Mouse (Mus musculus): ENCODE results near the gene Gm17349.
"Not testable (repeated sequence)": the region's sequence is repeated elsewhere in the genome, so short reads cannot be mapped to it uniquely, and the experiment has no call there.

The Gm17349 gene

GRCm38 (mm10) chr15:99705440-99706048, at the start of gene Gm17349:
Gene Gm17349 (minus strand): TSS chr15:99705490.
- no peak for DNase-seq (ENCODE audit: low read depth, low spot score)

- DNase-seq (ENCODE audit: low read depth, low spot score): no peak
These were observed 48.9 kb upstream of the Gm17349 start for GRCm38 (mm10) chr15:99754204-99754603.

- no peak for DNase-seq (ENCODE audit: low read depth, low spot score)
These were observed 34.9 kb upstream of the Gm17349 start for GRCm38 (mm10) chr15:99740229-99740628.

GRCm38 (mm10) chr15:99736675-99737074, 31.4 kb upstream of the Gm17349 start:
- DNase-seq (ENCODE audit: low read depth, low spot score): no peak

DNA sequence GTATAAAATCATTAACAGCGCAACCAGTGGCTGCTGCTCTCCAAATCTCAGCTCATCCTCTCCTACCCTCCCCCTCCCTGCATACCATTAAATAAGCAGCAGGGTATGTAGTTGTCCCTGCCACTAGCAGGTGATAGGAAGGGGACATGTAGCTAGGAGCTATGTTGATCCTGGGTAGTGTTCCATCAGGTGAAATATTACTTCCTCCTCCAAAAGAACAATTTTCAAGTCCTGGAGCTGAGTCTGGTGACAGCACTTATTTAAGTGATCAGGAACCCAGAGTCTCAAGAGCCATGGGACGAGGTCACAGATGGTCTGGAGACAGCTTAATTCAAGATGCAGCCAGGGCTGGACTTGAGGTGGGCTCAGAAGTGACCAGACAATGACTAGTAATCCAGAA, 30.3 kb upstream of the Gm17349 start:
- no peak for DNase-seq (ENCODE audit: low read depth, low spot score)

DNA sequence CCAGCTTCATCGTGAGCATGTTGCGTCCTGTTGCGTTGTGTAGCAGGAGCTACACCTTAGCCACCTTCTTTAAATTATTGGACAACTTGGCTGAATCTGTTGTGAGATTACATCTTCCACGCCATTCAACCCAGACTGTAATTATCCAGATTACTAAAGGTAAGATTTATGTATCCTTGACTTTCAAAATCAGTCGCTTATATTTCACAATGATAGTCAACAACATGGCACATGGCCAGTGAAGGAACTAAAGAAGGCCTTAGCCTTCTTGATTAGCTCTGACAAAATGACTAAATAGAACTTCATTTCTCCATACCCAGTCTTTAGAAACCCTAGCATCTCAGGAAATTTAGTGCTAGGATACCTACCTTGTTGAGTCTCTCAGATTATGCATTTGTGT, 27.9 kb upstream of the Gm17349 start:
- DNase-seq (ENCODE audit: low read depth, low spot score): no peak

- DNase-seq (ENCODE audit: low read depth, low spot score): no peak
These were observed 26.4 kb upstream of the Gm17349 start for GRCm38 (mm10) chr15:99731678-99732077.

DNA sequence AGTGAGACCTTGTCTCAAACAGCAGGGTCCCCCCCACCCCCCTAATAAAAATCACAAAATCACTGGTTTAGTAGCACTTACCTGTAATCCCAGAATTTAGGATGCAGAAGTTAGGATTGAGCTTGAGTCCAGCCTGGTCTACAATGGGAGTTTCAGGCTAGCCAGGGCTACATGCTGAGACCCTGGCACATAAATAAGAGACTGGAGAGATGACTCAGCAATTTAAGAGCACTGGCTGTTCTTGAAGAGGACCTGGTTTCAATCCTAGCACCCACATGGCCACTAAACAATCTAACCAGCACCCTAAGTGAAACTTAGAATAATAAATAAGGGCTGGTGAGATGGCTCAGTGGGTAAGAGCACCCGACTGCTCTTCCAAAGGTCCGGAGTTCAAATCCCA, 25.9 kb upstream of the Gm17349 start:
- no peak for DNase-seq (ENCODE audit: low read depth, low spot score)

GRCm38 (mm10) chr15:99729056-99729783, 23.9 kb upstream of the Gm17349 start:
- DNase-seq (ENCODE audit: low read depth, low spot score): no peak

- DNase-seq (ENCODE audit: low read depth, low spot score): no peak
These were observed 22.9 kb upstream of the Gm17349 start for GRCm38 (mm10) chr15:99728211-99728610.

GRCm38 (mm10) chr15:99727525-99727924, 22.2 kb upstream of the Gm17349 start:
- DNase-seq (ENCODE audit: low read depth, low spot score): no peak

DNA sequence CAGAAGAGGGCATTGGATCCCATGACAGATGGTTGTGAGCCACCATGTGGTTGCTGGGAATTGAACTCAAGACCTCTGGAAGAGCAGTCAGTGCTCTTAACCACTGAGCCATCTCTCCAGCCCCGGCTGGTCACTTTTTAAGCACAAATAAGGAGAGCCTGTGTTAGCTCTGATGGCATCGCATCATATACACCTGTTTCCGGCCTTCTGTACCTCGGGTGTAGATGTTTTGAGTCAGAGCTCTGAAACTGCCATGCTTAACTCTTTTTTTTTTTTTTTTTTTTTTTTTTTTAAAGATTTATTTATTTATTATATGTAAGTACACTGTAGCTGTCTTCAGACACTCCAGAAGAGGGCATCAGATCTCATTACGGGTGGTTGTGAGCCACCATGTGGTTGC, 21.7 kb upstream of the Gm17349 start:
- not testable (repeated sequence) for DNase-seq (ENCODE audit: low read depth, low spot score)

DNA sequence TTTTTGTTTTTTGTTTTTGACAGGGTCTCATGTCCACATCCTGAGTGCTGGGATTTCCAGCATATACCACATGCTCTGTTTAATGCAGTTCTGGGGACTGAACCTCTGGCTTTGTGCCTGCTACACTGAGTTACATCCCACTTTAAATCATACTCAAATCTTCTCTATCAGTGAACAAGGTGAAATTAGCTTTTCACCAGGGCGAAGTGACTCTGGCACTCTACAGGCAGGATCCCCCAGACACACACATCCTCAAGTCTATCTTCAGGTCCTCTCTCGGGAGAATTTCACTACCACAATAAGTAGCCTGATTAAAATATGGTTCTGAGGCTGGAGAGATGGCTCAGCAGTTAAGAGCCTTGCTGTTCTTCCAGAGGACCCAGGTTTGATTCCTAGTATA, 21.3 kb upstream of the Gm17349 start:
- DNase-seq (ENCODE audit: low read depth, low spot score): no peak

DNA sequence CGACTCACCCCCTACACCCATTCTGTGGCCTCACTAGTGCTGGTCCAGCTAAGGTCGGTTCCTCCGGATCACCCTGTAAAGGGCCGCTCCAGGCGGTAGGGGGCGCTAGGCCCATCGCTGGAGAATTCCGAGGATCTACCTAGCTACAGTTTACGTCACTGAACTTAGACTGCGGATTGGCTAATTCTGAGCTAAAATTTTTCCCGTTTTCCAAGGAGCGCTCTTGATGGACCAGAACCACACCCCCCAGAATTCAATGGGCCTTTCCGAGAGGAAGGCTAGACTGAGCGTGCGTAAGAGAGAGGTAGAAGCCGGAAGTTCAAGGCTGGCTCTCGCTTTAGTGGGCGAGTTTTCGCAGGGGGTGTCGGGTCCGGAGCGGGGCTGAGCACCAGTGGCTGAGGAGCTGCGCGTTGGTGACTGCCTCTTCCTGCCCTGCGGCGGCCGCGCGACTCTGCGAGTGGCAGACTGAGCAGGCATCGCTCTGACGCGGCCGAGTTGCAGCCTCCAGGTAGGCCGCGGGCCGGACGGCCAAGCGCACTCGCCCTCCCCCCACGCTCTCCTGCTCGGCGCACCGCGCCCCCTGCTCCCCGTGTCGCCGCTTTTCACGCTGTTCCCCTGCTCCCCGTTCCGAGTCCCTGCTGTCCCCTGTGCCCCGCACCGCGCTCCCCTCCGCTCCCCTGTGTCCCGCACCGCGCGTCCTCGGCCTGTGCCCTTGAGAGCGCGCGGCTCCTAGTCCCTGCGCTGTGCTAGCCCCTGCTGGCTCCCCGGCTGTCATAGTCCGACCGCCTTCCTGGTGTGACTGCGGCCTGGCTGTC, 20.3 kb upstream of the Gm17349 start, which contains the start of gene Cox14:
TSS of gene Cox14 (plus strand) at position 278 of the 815 bp plus-strand sequence.
- peak; percentile 100 for DNase-seq (ENCODE audit: low read depth, low spot score)

- DNase-seq (ENCODE audit: low read depth, low spot score): no peak
These were observed 19.2 kb upstream of the Gm17349 start for GRCm38 (mm10) chr15:99724292-99725021.

GRCm38 (mm10) chr15:99723515-99724291, 18.4 kb upstream of the Gm17349 start:
- DNase-seq (ENCODE audit: low read depth, low spot score): no peak

DNA sequence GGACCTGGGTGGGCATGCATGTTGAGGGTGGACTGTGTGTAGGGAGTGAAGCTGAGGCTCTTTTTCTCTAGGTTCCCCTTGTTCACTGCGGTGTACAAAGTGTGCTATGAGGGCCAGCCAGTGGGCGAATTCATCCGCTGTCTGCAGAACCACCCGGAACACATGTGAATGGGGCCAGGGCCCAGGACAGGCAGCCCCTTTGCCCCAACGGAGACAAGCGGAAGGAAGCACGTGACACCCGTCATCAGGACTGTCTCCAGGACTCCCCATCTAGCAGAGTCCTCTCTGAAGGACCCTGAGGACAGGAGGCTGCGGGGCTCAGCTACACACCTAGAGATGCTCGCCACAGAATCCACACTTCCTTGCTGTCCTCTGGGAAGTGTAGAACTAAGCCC, 17.8 kb upstream of the Gm17349 start:
- no peak for DNase-seq (ENCODE audit: low read depth, low spot score)

GRCm38 (mm10) chr15:99721921-99722743, 16.8 kb upstream of the Gm17349 start:
- DNase-seq (ENCODE audit: low read depth, low spot score): no peak

GRCm38 (mm10) chr15:99719865-99720264, 14.6 kb upstream of the Gm17349 start:
- DNase-seq (ENCODE audit: low read depth, low spot score): no peak

DNA sequence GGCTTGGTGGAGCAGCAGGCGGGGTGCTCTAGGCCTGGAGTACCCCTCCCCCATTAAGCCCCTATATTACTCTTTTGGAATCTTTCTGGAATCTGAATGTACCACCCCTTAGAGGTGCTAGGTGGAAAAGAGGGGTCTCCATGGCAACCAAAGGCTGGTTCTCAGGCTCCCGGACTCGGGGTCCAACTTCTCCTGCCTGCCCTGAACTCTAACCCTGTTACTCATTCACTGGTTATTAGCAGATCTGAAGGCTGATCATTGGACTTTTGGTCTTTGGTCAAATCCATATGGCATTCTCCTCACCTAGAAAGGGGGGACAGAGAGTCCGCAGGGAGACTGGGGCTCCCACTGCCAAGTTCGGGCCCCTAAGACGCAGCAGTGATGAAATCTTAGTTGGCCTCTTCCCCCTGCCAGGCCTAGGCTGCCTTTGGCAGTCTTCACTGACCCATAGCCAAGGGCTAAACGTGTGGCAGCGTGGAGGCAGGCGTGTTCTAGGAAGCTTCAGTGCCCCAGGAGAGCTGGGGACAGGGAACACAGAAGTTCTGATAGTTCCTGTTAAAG, 13.3 kb upstream of the Gm17349 start:
- no peak for DNase-seq (ENCODE audit: low read depth, low spot score)
